In the genomic region with DNA sequence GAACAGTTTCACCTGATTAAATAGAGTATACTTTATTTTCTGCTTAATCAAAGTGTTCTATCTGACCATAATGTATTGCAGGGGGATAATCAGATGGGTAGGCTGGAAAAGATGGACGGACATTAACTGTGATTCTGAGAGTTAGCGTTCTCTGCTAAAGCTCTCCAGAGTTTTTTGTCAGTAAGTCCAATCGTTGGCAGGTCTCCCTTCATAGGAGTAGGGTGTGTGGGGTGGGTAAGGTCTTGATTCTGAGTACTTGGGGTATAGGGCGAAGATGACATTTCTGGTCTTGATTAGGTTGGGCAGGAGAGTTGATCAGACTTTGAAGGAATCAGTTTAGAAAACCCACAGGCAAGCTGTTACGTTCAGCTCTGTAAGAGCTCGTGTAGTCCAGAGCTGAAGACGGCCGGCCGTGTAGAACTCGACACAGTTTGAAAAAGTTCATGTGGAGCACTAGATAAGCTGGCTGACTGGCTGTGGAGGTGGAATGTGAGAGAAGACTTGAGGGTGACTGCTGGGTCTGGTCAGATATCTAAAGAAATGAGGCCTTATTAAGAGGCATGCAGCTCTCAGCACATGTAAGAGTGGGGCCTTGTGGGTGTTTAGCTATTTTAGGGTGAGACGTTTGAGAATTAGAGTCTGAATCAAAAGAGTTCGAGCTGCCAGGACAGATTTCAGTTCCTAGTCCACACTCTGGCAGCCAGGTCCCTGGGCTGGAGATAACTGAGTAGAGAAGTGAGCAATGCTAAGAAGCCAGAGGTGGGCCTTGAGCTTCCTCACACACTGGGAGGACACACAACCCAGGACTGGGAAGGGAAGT, we compare ENCODE assay signal across 11 mouse cellular contexts. TPM values are rescaled to one million over a fixed set of nuclear protein-coding genes. Genes with fewer than 3 reads are reported as not detected.
A peak's percentile ranks its signal among the peaks of the same experiment; 100 is the strongest.
DNase-seq lines count a peak whose midpoint lies in the region; ATAC-seq and TF ChIP-seq lines count a peak whose summit lies in the region.
"Had no signal": no experiment of that assay in that cellular context is flagged by ENCODE, and none has a peak within 500 bp of the region (broad histone marks: within the 10 kb centered on the region; RNA-seq: fewer than 3 reads in every experiment).

No protein-coding gene starts in this region.

- no peaks in the 10 kb centered on the region for H3K36me3 ChIP-seq in hindbrain, embryonic 11.5 days (ENCODE audit: control insufficient read depth, insufficient read depth, low read length)
- H3K36me3 ChIP-seq in hindbrain, embryonic 12.5 days, result no peaks in the 10 kb centered on the region
- H3K36me3 ChIP-seq in heart, embryonic 13.5 days, result peaks cover 4% of the 10 kb centered on the region; the same call in 1 of the 2 replicates
- H3K36me3 ChIP-seq in liver, embryonic 16.5 days (ENCODE audit: control insufficient read depth, insufficient read depth), result peaks cover 4% of the 10 kb centered on the region; the same call in 1 of the 2 replicates
- H3K36me3 ChIP-seq in forebrain, embryonic 15.5 days, result no peaks in the 10 kb centered on the region

- H3K9me3 ChIP-seq in hindbrain, embryonic 11.5 days (ENCODE audit: control insufficient read depth, low read length), result no peaks in the 10 kb centered on the region
- no peaks in the 10 kb centered on the region for H3K9me3 ChIP-seq in hindbrain, embryonic 12.5 days (replicated peaks)
- no peaks in the 10 kb centered on the region for H3K9me3 ChIP-seq in heart, embryonic 13.5 days
- no peaks in the 10 kb centered on the region for H3K9me3 ChIP-seq in liver, embryonic 16.5 days (replicated peaks; ENCODE audit: control insufficient read depth, low read length)
- H3K9me3 ChIP-seq in forebrain, embryonic 15.5 days, result no peaks in the 10 kb centered on the region

- peak; percentile 33; the same call in 1 of the 2 replicates for ATAC-seq in hindbrain, embryonic 11.5 days (ENCODE audit: low FRiP score)
- no peak for ATAC-seq in hindbrain, embryonic 12.5 days (ENCODE audit: low FRiP score)
- peak; percentile 38; the same call in 1 of the 2 replicates for ATAC-seq in heart, embryonic 13.5 days (ENCODE audit: extremely low read depth, insufficient number of reproducible peaks, low FRiP score, low TSS enrichment)
- ATAC-seq in liver, embryonic 16.5 days (ENCODE audit: low read depth), result peak; percentile 65
- no peak for ATAC-seq in forebrain, embryonic 15.5 days (replicated peaks)

- no peak overlapping the region for H3K4me2 ChIP-seq in hindbrain, embryonic 11.5 days (replicated peaks; ENCODE audit: low read depth, low read length)
- no peak overlapping the region for H3K4me2 ChIP-seq in hindbrain, embryonic 12.5 days (replicated peaks)
- peak overlapping the region; percentile 66 for H3K4me2 ChIP-seq in heart, embryonic 13.5 days
- H3K4me2 ChIP-seq in liver, embryonic 16.5 days (ENCODE audit: low read depth, low read length), result peak overlapping the region; percentile 72
- H3K4me2 ChIP-seq in forebrain, embryonic 15.5 days (replicated peaks), result no peak overlapping the region

- DNase-seq in hindbrain, embryonic 11.5 days (ENCODE audit: low spot score), result no peak
- DNase-seq in cerebellum, adult 11 months, result no peak
- DNase-seq in testis, postnatal 10 days (ENCODE audit: low spot score), result no peak
- DNase-seq: kidney, postnatal 14 days had no signal

- no peak overlapping the region for H3K27ac ChIP-seq in hindbrain, embryonic 11.5 days (ENCODE audit: low read depth, low read length)
- no peak overlapping the region for H3K27ac ChIP-seq in hindbrain, embryonic 12.5 days
- H3K27ac ChIP-seq in bone marrow, adult 2 months (ENCODE audit: control insufficient read depth, insufficient read depth, low read depth, low read length, poor library complexity), result peak overlapping the region; percentile 66
- peak overlapping the region; percentile 98 for H3K27ac ChIP-seq in heart, embryonic 13.5 days (replicated peaks)
- H3K27ac ChIP-seq in liver, embryonic 16.5 days (ENCODE audit: low read length), result peak overlapping the region; percentile 99
- H3K27ac ChIP-seq in forebrain, embryonic 15.5 days (replicated peaks), result no peak overlapping the region
- H3K27ac ChIP-seq: macrophage had no signal

- TF ChIP-seq POLR2A in bone marrow, adult 2 months (IDR thresholded peaks at IDR 0.05; ENCODE audit: borderline replicate concordance, control insufficient read depth, low read depth, low read length), result no peak

- H3K4me1 ChIP-seq in hindbrain, embryonic 11.5 days (replicated peaks; ENCODE audit: control insufficient read depth, insufficient read depth, low read length), result peaks cover 2% of the 10 kb centered on the region
- H3K4me1 ChIP-seq in hindbrain, embryonic 12.5 days, result peaks cover 22% of the 10 kb centered on the region
- H3K4me1 ChIP-seq in bone marrow, adult 2 months (ENCODE audit: control insufficient read depth, insufficient read depth, low read length), result peaks cover 2% of the 10 kb centered on the region
- peaks cover 92% of the 10 kb centered on the region for H3K4me1 ChIP-seq in heart, embryonic 13.5 days
- peaks cover 71% of the 10 kb centered on the region for H3K4me1 ChIP-seq in liver, embryonic 16.5 days (ENCODE audit: control insufficient read depth, low read depth, low read length)
- H3K4me1 ChIP-seq in forebrain, embryonic 15.5 days, result peaks cover 16% of the 10 kb centered on the region

- whole genome bisulfite sequencing in hindbrain, embryonic 11.5 days, result 78% methylated on average over 12 of the region's 12 CpGs
- WGBS in hindbrain, embryonic 12.5 days, result 74% methylated on average over 12 of the region's 12 CpGs
- 52% methylated on average over 12 of the region's 12 CpGs for WGBS in bone marrow, adult 2 months
- 18% methylated on average over 12 of the region's 12 CpGs for WGBS in heart, embryonic 13.5 days
- 12% methylated on average over 12 of the region's 12 CpGs for WGBS in liver, embryonic 16.5 days (ENCODE audit: insufficient replicate concordance)
- 81% methylated on average over 12 of the region's 12 CpGs for WGBS in forebrain, embryonic 15.5 days

- no peak overlapping the region for H3K4me3 ChIP-seq in hindbrain, embryonic 11.5 days (ENCODE audit: low read depth, low read length)
- no peak overlapping the region for H3K4me3 ChIP-seq in hindbrain, embryonic 12.5 days
- H3K4me3 ChIP-seq in bone marrow, adult 2 months (replicated peaks; ENCODE audit: control insufficient read depth, low read depth, low read length), result no peak overlapping the region
- peak overlapping the region; percentile 28 for H3K4me3 ChIP-seq in heart, embryonic 13.5 days
- peak overlapping the region; percentile 54 for H3K4me3 ChIP-seq in liver, embryonic 16.5 days (ENCODE audit: low read depth, low read length)
- no peak overlapping the region for H3K4me3 ChIP-seq in forebrain, embryonic 15.5 days

- H3K9ac ChIP-seq in hindbrain, embryonic 11.5 days (ENCODE audit: low read depth, low read length), result no peak overlapping the region
- H3K9ac ChIP-seq in hindbrain, embryonic 12.5 days, result no peak overlapping the region
- H3K9ac ChIP-seq in heart, embryonic 13.5 days, result peak overlapping the region; percentile 74
- H3K9ac ChIP-seq in liver, embryonic 16.5 days (ENCODE audit: low read depth, low read length), result peak overlapping the region; percentile 71
- no peak overlapping the region for H3K9ac ChIP-seq in forebrain, embryonic 15.5 days (replicated peaks)

- no peak for TF ChIP-seq CTCF in bone marrow, adult 2 months (IDR thresholded peaks at IDR 0.05; ENCODE audit: control insufficient read depth, insufficient read depth, low read length)

- no peaks in the 10 kb centered on the region for H3K27me3 ChIP-seq in hindbrain, embryonic 11.5 days (ENCODE audit: control insufficient read depth, insufficient read depth, low read length)
- H3K27me3 ChIP-seq in hindbrain, embryonic 12.5 days, result no peaks in the 10 kb centered on the region
- H3K27me3 ChIP-seq in heart, embryonic 13.5 days (replicated peaks), result no peaks in the 10 kb centered on the region
- no peaks in the 10 kb centered on the region for H3K27me3 ChIP-seq in liver, embryonic 16.5 days (ENCODE audit: control insufficient read depth, insufficient read depth, low read depth, low read length)
- no peaks in the 10 kb centered on the region for H3K27me3 ChIP-seq in forebrain, embryonic 15.5 days
- H3K27me3 ChIP-seq: CH12.LX had no signal

RNA-seq across cellular contexts. Expression of a gene that starts 7.6 kb away (rescaled TPM):
- 32.9 and 38.0 TPM in 2 replicates for polyA plus RNA-seq in hindbrain, embryonic 11.5 days (2014; fragmentation: Nextera tagmentation; extraction: Ambion mirVana)
- 39.0 and 43.1 TPM in 2 replicates for polyA plus RNA-seq in hindbrain, embryonic 12.5 days (2016; fragmentation: Nextera tagmentation; extraction: Ambion mirVana)
- 57.6 and 70.0 TPM in 2 replicates for polyA plus RNA-seq in bone marrow, adult 2 months (2011; ENCODE audit: insufficient read depth, insufficient read length, low replicate concordance, missing spikeins)
- polyA plus RNA-seq in heart, embryonic 13.5 days (2015; fragmentation: Nextera tagmentation; extraction: Ambion mirVana), result 45.2 and 48.8 TPM in 2 replicates
- polyA plus RNA-seq in liver, embryonic 16.5 days (2015; fragmentation: Nextera tagmentation; extraction: Ambion mirVana), result 85.7 and 88.8 TPM in 2 replicates
- polyA plus RNA-seq in forebrain, embryonic 15.5 days (2015; fragmentation: Nextera tagmentation; extraction: Ambion mirVana), result 19.6 and 23.1 TPM in 2 replicates

Comparison
In these comparisons a context has a peak if more than half of its experiments do, and no peak if none do; other contexts are left out.
1. ATAC-seq: peak in hindbrain, embryonic 11.5 days (single experiment), heart, embryonic 13.5 days (single experiment) and liver, embryonic 16.5 days (single experiment); none in hindbrain, embryonic 12.5 days (single experiment) and forebrain, embryonic 15.5 days (single experiment).
2. H3K27ac ChIP-seq: peak in bone marrow, adult 2 months (single experiment), heart, embryonic 13.5 days (single experiment) and liver, embryonic 16.5 days (single experiment); none in hindbrain, embryonic 11.5 days (single experiment), hindbrain, embryonic 12.5 days (single experiment) and forebrain, embryonic 15.5 days (single experiment).
3. H3K4me2 ChIP-seq: peak in heart, embryonic 13.5 days (single experiment) and liver, embryonic 16.5 days (single experiment); none in hindbrain, embryonic 11.5 days (single experiment), hindbrain, embryonic 12.5 days (single experiment) and forebrain, embryonic 15.5 days (single experiment).
4. H3K4me3 ChIP-seq: peak in heart, embryonic 13.5 days (single experiment) and liver, embryonic 16.5 days (single experiment); none in hindbrain, embryonic 11.5 days (single experiment), hindbrain, embryonic 12.5 days (single experiment), bone marrow, adult 2 months (single experiment) and forebrain, embryonic 15.5 days (single experiment).
5. H3K9ac ChIP-seq: peak in heart, embryonic 13.5 days (single experiment) and liver, embryonic 16.5 days (single experiment); none in hindbrain, embryonic 11.5 days (single experiment), hindbrain, embryonic 12.5 days (single experiment) and forebrain, embryonic 15.5 days (single experiment).